Mouse (Mus musculus) layer of hippocampus, adult 6 months (tissue): ENCODE data around the gene Acsl5. TPM values are rescaled to one million over a fixed set of nuclear protein-coding genes. Genes with fewer than 3 reads are reported as not detected.

ENCODE experiments used
- long read RNA-seq, 2 experiments: library from polyadenylated mRNA; unstranded; transcript quantifications; one replicate each; pipeline ENCODE4 v2.0.0; 2019 to 2020
- polyA plus RNA-seq: library from polyadenylated mRNA; unstranded; fragments of <200 nt; fragmentation: Nextera tagmentation; gene quantifications from 2 replicates; pipeline ENCODE4 v1.2.3, GENCODE M21; 2021

Acsl5 gene
- 17.3 and 17.7 TPM in 2 replicates for polyA plus RNA-seq
- long read RNA-seq, experiment 1, full-length matches to known transcripts = 56 of 87 reads
- long read RNA-seq, experiment 1, partial matches to known transcripts = 22 of 87 reads
- long read RNA-seq, experiment 1, other reads (novel, unspliced or antisense) = 9 of 87 reads
- long read RNA-seq, experiment 2, full-length matches to known transcripts = 293 of 332 reads
- long read RNA-seq, experiment 2, partial matches to known transcripts = 3 of 332 reads
- long read RNA-seq, experiment 2, other reads (novel, unspliced or antisense) = 36 of 332 reads

DNA sequence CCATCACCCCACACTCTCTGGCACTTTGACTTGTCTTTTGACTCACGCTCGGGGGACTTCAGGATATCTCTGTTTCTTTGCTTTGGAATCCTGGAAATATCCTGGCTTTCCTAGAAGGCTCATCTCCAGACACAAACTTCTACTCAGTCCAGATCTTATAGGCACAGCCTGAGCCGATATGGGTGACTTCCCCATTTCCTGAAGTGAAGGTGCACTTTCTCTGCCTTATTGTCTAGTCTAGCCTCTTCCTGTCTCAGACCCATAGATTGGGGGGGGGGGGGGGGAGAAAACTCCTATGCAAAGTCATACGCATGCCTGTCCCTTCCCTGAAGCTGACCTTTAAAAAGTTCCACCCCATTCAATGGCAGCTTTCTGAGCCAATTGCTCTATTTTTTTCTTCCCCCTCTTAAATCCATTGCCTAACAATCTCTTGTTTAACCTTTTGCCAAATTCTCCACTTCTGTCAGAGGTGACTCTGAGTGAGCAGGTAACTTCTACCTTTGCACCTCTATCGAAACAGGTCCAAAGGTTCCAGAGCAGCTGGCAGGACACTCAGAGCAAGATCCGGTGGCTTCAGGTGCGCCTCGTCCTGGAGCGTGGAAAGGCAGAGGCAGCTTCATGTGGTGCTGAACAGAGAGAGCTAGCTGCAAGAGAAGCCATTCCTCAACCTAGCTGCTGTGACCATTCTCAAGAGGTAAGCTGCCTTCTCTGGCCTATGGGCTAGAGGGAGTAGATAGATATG is at the start of gene Acsl5:
Acsl5 (plus strand) TSS at position 556 of the 742 bp plus-strand sequence.

GRCm38 (mm10) chr19:55241186-55241645 is 10.5 kb upstream of the Acsl5 start, which contains the start of gene Gucy2g:
Gene Gucy2g, minus strand, starts transcription at chr19:55241236.

GRCm38 (mm10) chr19:55315452-55316108 is 63.8 kb downstream of the Acsl5 start, which contains the start of gene Zdhhc6:
Gene Zdhhc6, minus strand, starts transcription at chr19:55316032.

DNA sequence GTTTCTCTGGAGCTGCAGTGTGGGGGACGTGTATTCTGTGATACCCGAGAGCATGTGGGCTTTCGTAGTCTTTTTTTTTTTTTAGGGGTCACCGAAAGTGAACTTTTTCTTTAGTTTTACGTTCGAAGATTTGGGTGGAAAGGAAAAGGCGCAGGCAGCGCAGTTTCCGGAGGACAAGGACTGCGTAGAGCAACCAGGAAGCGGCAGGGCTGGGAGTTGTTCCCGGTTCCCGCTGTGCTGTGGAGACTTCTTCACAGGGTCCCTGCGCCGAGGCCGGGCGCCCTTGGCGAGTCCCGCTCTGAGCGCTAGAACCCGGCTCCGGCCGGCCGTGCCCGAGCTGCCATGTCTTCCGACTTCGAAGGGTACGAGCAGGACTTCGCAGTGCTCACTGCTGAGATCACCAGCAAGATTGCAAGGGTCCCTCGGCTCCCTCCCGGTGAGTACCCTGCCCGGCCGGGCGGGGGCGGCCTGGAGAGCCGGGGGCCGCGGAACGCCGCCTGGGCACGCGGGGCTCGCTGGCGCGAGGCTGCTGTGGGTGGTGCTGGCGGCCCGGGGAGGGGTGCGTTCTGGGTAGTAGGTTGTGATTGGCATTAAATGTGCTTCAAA is 64.5 kb downstream of the Acsl5 start, which contains the start of gene Vti1a:
Vti1a (plus strand) TSS at position 187 of the 606 bp plus-strand sequence.

Other genes starting within 250 kb of the Acsl5 start
- 7.3 and 10.1 TPM in 2 replicates for gene Gpam, start 124.7 kb upstream of the Acsl5 start, polyA plus RNA-seq
- 0.10 TPM in 1 of 2 replicates, not detected in the other for gene Tectb, start 71.2 kb upstream of the Acsl5 start, polyA plus RNA-seq
- gene Gucy2g, start 10.7 kb upstream of the Acsl5 start, polyA plus RNA-seq = 1.4 and 1.8 TPM in 2 replicates
- gene Zdhhc6, start 64.1 kb downstream of the Acsl5 start, polyA plus RNA-seq = 35.8 and 41.8 TPM in 2 replicates
- gene Vti1a, start 64.4 kb downstream of the Acsl5 start, polyA plus RNA-seq = 21.0 and 22.0 TPM in 2 replicates